24 mouse cellular contexts compared by ENCODE assay signal in genomic region chr17:7264610-7265009, GRCm38 (mm10). TPM values are rescaled to one million over a fixed set of nuclear protein-coding genes. Genes with fewer than 3 reads are reported as not detected.
DNase-seq lines count a peak whose midpoint lies in the region; ATAC-seq and TF ChIP-seq lines count a peak whose summit lies in the region.
"Had no signal": no experiment of that assay in that cellular context is flagged by ENCODE, and none has a peak within 500 bp of the region (broad histone marks: within the 10 kb centered on the region; RNA-seq: fewer than 3 reads in every experiment).

No protein-coding gene starts in this region.

- no peak for TF ChIP-seq CTCF in heart, adult 2 months (IDR thresholded peaks at IDR 0.05)
- no peak for TF ChIP-seq CTCF in hindbrain, postnatal 0 days (IDR thresholded peaks at IDR 0.05; ENCODE audit: low read depth)
- TF ChIP-seq CTCF in C2C12 (IDR thresholded peaks at IDR 0.05; ENCODE audit: control insufficient read depth, insufficient read depth, insufficient read length): no peak

- H3ac ChIP-seq in C2C12 (ENCODE audit: control insufficient read depth, insufficient read length, low read depth): no peak overlapping the region

- no peaks in the 10 kb centered on the region for H3K36me3 ChIP-seq in embryonic facial prominence, embryonic 14.5 days (ENCODE audit: control insufficient read depth, insufficient read depth, low read length)
- H3K36me3 ChIP-seq in embryonic facial prominence, embryonic 10.5 days (replicated peaks): peaks cover 21% of the 10 kb centered on the region
- H3K36me3 ChIP-seq in heart, embryonic 13.5 days: peaks cover 27% of the 10 kb centered on the region
- no peaks in the 10 kb centered on the region for H3K36me3 ChIP-seq in heart, adult 2 months (ENCODE audit: control insufficient read depth, insufficient read depth, low read length)
- no peaks in the 10 kb centered on the region for H3K36me3 ChIP-seq in hindbrain, postnatal 0 days (ENCODE audit: insufficient read depth, low read length)
- H3K36me3 ChIP-seq in hindbrain, embryonic 12.5 days: 0 out of 2 replicates have a peak, but pooled peaks cover 4% of the 10 kb centered on the region
- peaks cover 18% of the 10 kb centered on the region for H3K36me3 ChIP-seq in C2C12 (ENCODE audit: control insufficient read depth, insufficient read depth)
- H3K36me3 ChIP-seq: lung, embryonic 15.5 days had no signal

- peaks cover 13% of the 10 kb centered on the region for H3K4me1 ChIP-seq in embryonic facial prominence, embryonic 14.5 days (ENCODE audit: control insufficient read depth, insufficient read depth, low read length)
- H3K4me1 ChIP-seq in embryonic facial prominence, embryonic 10.5 days: peaks cover 68% of the 10 kb centered on the region
- peaks cover 97% of the 10 kb centered on the region for H3K4me1 ChIP-seq in heart, embryonic 13.5 days
- H3K4me1 ChIP-seq in heart, adult 2 months (ENCODE audit: control insufficient read depth, insufficient read depth, low read length): peaks cover 9% of the 10 kb centered on the region
- peaks cover 4% of the 10 kb centered on the region; the same call in 1 of the 2 replicates for H3K4me1 ChIP-seq in hindbrain, postnatal 0 days (ENCODE audit: insufficient read depth, low read length)
- peaks cover 29% of the 10 kb centered on the region for H3K4me1 ChIP-seq in hindbrain, embryonic 12.5 days

- no peak overlapping the region for H3K27ac ChIP-seq in embryonic facial prominence, embryonic 14.5 days (replicated peaks; ENCODE audit: low read depth, low read length)
- no peak overlapping the region for H3K27ac ChIP-seq in embryonic facial prominence, embryonic 10.5 days (replicated peaks)
- H3K27ac ChIP-seq in heart, embryonic 13.5 days (replicated peaks): peak overlapping the region; percentile 96
- H3K27ac ChIP-seq in heart, adult 2 months: no peak overlapping the region
- H3K27ac ChIP-seq in hindbrain, postnatal 0 days: no peak overlapping the region
- no peak overlapping the region for H3K27ac ChIP-seq in hindbrain, embryonic 12.5 days
- H3K27ac ChIP-seq: embryonic facial prominence, embryonic 13.5 days; liver, embryonic 14.5 days; lung, embryonic 15.5 days had no signal

- no peaks in the 10 kb centered on the region for H3K79me2 ChIP-seq in heart, adult 2 months (replicated peaks; ENCODE audit: control insufficient read depth, insufficient read depth, low read length)
- H3K79me2 ChIP-seq in C2C12 (ENCODE audit: control insufficient read depth, insufficient read depth): no peaks in the 10 kb centered on the region

- no peak overlapping the region for H3K9ac ChIP-seq in embryonic facial prominence, embryonic 14.5 days (ENCODE audit: low read depth, low read length)
- 0 out of 2 replicates have a peak overlapping the region, but pooled peaks have one; percentile 21 for H3K9ac ChIP-seq in heart, embryonic 13.5 days
- no peak overlapping the region for H3K9ac ChIP-seq in heart, adult 2 months (ENCODE audit: low read depth, low read length)
- no peak overlapping the region for H3K9ac ChIP-seq in hindbrain, postnatal 0 days (replicated peaks; ENCODE audit: low read length)
- H3K9ac ChIP-seq in hindbrain, embryonic 12.5 days: no peak overlapping the region
- H3K9ac ChIP-seq: embryonic facial prominence, embryonic 13.5 days; liver, embryonic 14.5 days; lung, embryonic 15.5 days; neural tube, embryonic 13.5 days had no signal

- no peak for DNase-seq in embryonic facial prominence, embryonic 14.5 days (ENCODE audit: low spot score)
- DNase-seq in embryonic facial prominence, embryonic 10.5 days (ENCODE audit: low spot score): no peak
- DNase-seq in heart, adult 2 months: no peak
- no peak for DNase-seq in hindbrain, postnatal 0 days (ENCODE audit: low spot score)
- no peak for DNase-seq in cerebellum, postnatal 36 days
- DNase-seq: adrenal gland, postnatal 10 days; cerebellum, adult 9-11 months; heart, postnatal 10 days; kidney, postnatal 10 days; lung, postnatal 4 days; spleen, adult 18-20 months; thymus, postnatal 4 days had no signal

- no peak overlapping the region for H3K4me2 ChIP-seq in embryonic facial prominence, embryonic 14.5 days (ENCODE audit: low read depth, low read length)
- H3K4me2 ChIP-seq in heart, embryonic 13.5 days: no peak overlapping the region
- H3K4me2 ChIP-seq in hindbrain, postnatal 0 days (ENCODE audit: low read depth, low read length): no peak overlapping the region
- no peak overlapping the region for H3K4me2 ChIP-seq in hindbrain, embryonic 12.5 days (replicated peaks)
- H3K4me2 ChIP-seq: embryonic facial prominence, embryonic 13.5 days; lung, embryonic 15.5 days; neural tube, embryonic 13.5 days had no signal

- 83% methylated on average over 5 of the region's 5 CpGs for WGBS in embryonic facial prominence, embryonic 14.5 days
- 90% methylated on average over 5 of the region's 5 CpGs for WGBS in embryonic facial prominence, embryonic 10.5 days
- 51% methylated on average over 5 of the region's 5 CpGs for WGBS in heart, embryonic 13.5 days
- WGBS in heart, adult 2 months: 93% methylated on average over 5 of the region's 5 CpGs
- whole genome bisulfite sequencing in hindbrain, postnatal 0 days: 74% methylated on average over 5 of the region's 5 CpGs
- WGBS in hindbrain, embryonic 12.5 days: 77% methylated on average over 5 of the region's 5 CpGs

- H3K9me3 ChIP-seq in embryonic facial prominence, embryonic 14.5 days (ENCODE audit: control insufficient read depth, low read length): no peaks in the 10 kb centered on the region
- no peaks in the 10 kb centered on the region for H3K9me3 ChIP-seq in embryonic facial prominence, embryonic 10.5 days
- H3K9me3 ChIP-seq in heart, embryonic 13.5 days: no peaks in the 10 kb centered on the region
- no peaks in the 10 kb centered on the region for H3K9me3 ChIP-seq in hindbrain, postnatal 0 days (ENCODE audit: low read length)
- H3K9me3 ChIP-seq in hindbrain, embryonic 12.5 days (replicated peaks): no peaks in the 10 kb centered on the region
- H3K9me3 ChIP-seq: embryonic facial prominence, embryonic 13.5 days; lung, embryonic 15.5 days; neural tube, embryonic 13.5 days had no signal

- peak; percentile 39; the same call in 1 of the 2 replicates for ATAC-seq in embryonic facial prominence, embryonic 14.5 days (ENCODE audit: low read depth)
- ATAC-seq in heart, embryonic 13.5 days (ENCODE audit: extremely low read depth, insufficient number of reproducible peaks, low FRiP score, low TSS enrichment): no peak
- peak; percentile 33; the same call in 1 of the 2 replicates for ATAC-seq in hindbrain, postnatal 0 days
- no peak for ATAC-seq in hindbrain, embryonic 12.5 days (ENCODE audit: low FRiP score)
- ATAC-seq: activated CD4-positive, CD25-positive, alpha-beta regulatory T cell, adult 4 months; CD4-positive, CD25-positive, alpha-beta regulatory T cell, adult 4 months; inflammation-experienced regulatory T-cells, adult 6 months; Patski had no signal

- no peaks in the 10 kb centered on the region for H3K27me3 ChIP-seq in embryonic facial prominence, embryonic 14.5 days (replicated peaks; ENCODE audit: control insufficient read depth, insufficient read depth, low read length)
- no peaks in the 10 kb centered on the region for H3K27me3 ChIP-seq in embryonic facial prominence, embryonic 10.5 days (replicated peaks; ENCODE audit: low read depth, poor library complexity, severe bottlenecking)
- H3K27me3 ChIP-seq in heart, embryonic 13.5 days (replicated peaks): no peaks in the 10 kb centered on the region
- no peaks in the 10 kb centered on the region for H3K27me3 ChIP-seq in heart, adult 2 months (ENCODE audit: control insufficient read depth, insufficient read depth, low read length)
- no peaks in the 10 kb centered on the region for H3K27me3 ChIP-seq in hindbrain, postnatal 0 days (ENCODE audit: insufficient read depth, low read length)
- no peaks in the 10 kb centered on the region for H3K27me3 ChIP-seq in hindbrain, embryonic 12.5 days
- no peaks in the 10 kb centered on the region for H3K27me3 ChIP-seq in C2C12 (ENCODE audit: control insufficient read depth, insufficient read depth, insufficient read length)
- H3K27me3 ChIP-seq: embryonic facial prominence, embryonic 13.5 days; lung, embryonic 15.5 days; neural tube, embryonic 13.5 days; Patski had no signal

- no peaks in the 10 kb centered on the region for H3K79me3 ChIP-seq in C2C12 (ENCODE audit: low read depth)

- intact Hi-C loops in heart, adult 2 months (cut with DNase I): loop anchor here (5.0 kb wide), 1 partner anchor 87 kb away; no protein-coding TSS in a partner anchor

- no peak for TF ChIP-seq EP300 in heart, adult 2 months (IDR thresholded peaks at IDR 0.05; ENCODE audit: insufficient read depth, low read depth, low read length)

- no peak overlapping the region for H3K4me3 ChIP-seq in embryonic facial prominence, embryonic 14.5 days (ENCODE audit: low read depth, low read length)
- no peak overlapping the region for H3K4me3 ChIP-seq in embryonic facial prominence, embryonic 10.5 days
- H3K4me3 ChIP-seq in heart, embryonic 13.5 days: no peak overlapping the region
- H3K4me3 ChIP-seq in heart, adult 2 months: no peak overlapping the region
- no peak overlapping the region for H3K4me3 ChIP-seq in hindbrain, postnatal 0 days (ENCODE audit: low read length)
- no peak overlapping the region for H3K4me3 ChIP-seq in hindbrain, embryonic 12.5 days
- H3K4me3 ChIP-seq in C2C12 (ENCODE audit: insufficient read depth, poor library complexity, severe bottlenecking): no peak overlapping the region
- H3K4me3 ChIP-seq: embryonic facial prominence, embryonic 13.5 days; lung, embryonic 15.5 days; neural tube, embryonic 13.5 days had no signal

- no peak for TF ChIP-seq POLR2A in heart, adult 2 months (IDR thresholded peaks at IDR 0.05; ENCODE audit: insufficient read depth, low read depth, low read length)

TF ChIP-seq in C2C12, 6 proteins besides CTCF, POLR2A, EP300 and RAD21 (continues in another document):
- no peak for TF ChIP-seq FOSL1 (IDR thresholded peaks at IDR 0.05; ENCODE audit: insufficient read depth, low read length, poor library complexity, severe bottlenecking)
- no peak for TF ChIP-seq MAX (IDR thresholded peaks at IDR 0.05)
- peak; percentile 32 for TF ChIP-seq MYOD1 (IDR thresholded peaks at IDR 0.05; ENCODE audit: control insufficient read depth, insufficient read length, low read depth)
- TF ChIP-seq CEBPB (IDR thresholded peaks at IDR 0.05; ENCODE audit: low read depth): no peak
- no peak for TF ChIP-seq MYOG (IDR thresholded peaks at IDR 0.05; ENCODE audit: control insufficient read depth, extremely low read depth, insufficient read length)

RNA-seq across cellular contexts. Expression of gene Tcp10a, which starts 59.8 kb away (rescaled TPM):
- 0.13 TPM in 1 of 2 replicates, not detected in the other for polyA plus RNA-seq in embryonic facial prominence, embryonic 14.5 days (2014; fragmentation: Nextera tagmentation; extraction: Ambion mirVana)
- not detected in 2 replicates for polyA plus RNA-seq in embryonic facial prominence, embryonic 10.5 days (2016; fragmentation: Nextera tagmentation; extraction: Ambion mirVana)
- 0.13 TPM in 1 of 2 replicates, not detected in the other for polyA plus RNA-seq in heart, embryonic 13.5 days (2015; fragmentation: Nextera tagmentation; extraction: Ambion mirVana)
- not detected for total RNA-seq in heart, adult 2 months (2021)
- polyA plus RNA-seq in heart, adult 2 months (2012; rRNA removed): 0.18 and 0.41 TPM in 2 replicates
- not detected in 2 replicates for total RNA-seq in hindbrain, postnatal 0 days (2014; rRNA removed)
- polyA plus RNA-seq in hindbrain, postnatal 0 days (2015; fragmentation: Nextera tagmentation; extraction: Ambion mirVana): 0.21 TPM in 1 of 2 replicates, not detected in the other
- polyA plus RNA-seq in hindbrain, embryonic 12.5 days (2016; fragmentation: Nextera tagmentation; extraction: Ambion mirVana): not detected in 2 replicates
- not detected for polyA plus RNA-seq in C2C12 (2012; fragmentation: generic; extraction: Trizol)
- total RNA-seq: adrenal gland, postnatal 10 days; heart, postnatal 10 days had no signal
- polyA plus RNA-seq: activated CD4-positive, CD25-positive, alpha-beta regulatory T cell, adult 4 months; CD4-positive, CD25-positive, alpha-beta regulatory T cell, adult 4 months; embryonic facial prominence, embryonic 13.5 days; inflammation-experienced regulatory T-cells, adult 6 months; limb, embryonic 14.5 days; liver, embryonic 14.5 days had no signal

Comparison
In these comparisons a context has a peak if more than half of its experiments do, and no peak if none do; other contexts are left out.
1. ATAC-seq: peak in embryonic facial prominence, embryonic 14.5 days (single experiment) and hindbrain, postnatal 0 days (single experiment); none in heart, embryonic 13.5 days (single experiment) and hindbrain, embryonic 12.5 days (single experiment).